Mouse (Mus musculus) olfactory bulb, adult 2 months (tissue): Measurements from ENCODE around the gene Creb5. TPM values are rescaled to one million over a fixed set of nuclear protein-coding genes. Genes with fewer than 3 reads are reported as not detected.

Experiments
- H3K27ac ChIP-seq: fragments of 200-500 bp; 2 replicates; pipeline ENCODE4 v1.5.1; 2012; ENCODE audit warnings: low read depth, low read length; ENCODE audit not compliant: insufficient read depth
- H3K4me1 ChIP-seq: fragments of 200-500 bp; 2 replicates; pipeline ENCODE4 v1.6.1; 2012; ENCODE audit warnings: low read length; ENCODE audit not compliant: control insufficient read depth, insufficient read depth
- H3K4me3 ChIP-seq: fragments of 200-500 bp; 2 replicates; pipeline ENCODE4 v1.5.1; 2012; ENCODE audit warnings: mild to moderate bottlenecking, low read depth, low read length, moderate library complexity; ENCODE audit not compliant: insufficient read depth
- CTCF ChIP-seq: fragments of 200-500 bp; IDR thresholded peaks from 2 replicates; pipeline ENCODE4 v1.5.1; 2012; ENCODE audit warnings: low read depth, mild to moderate bottlenecking, low read length, moderate library complexity; ENCODE audit not compliant: insufficient read depth
- POLR2A ChIP-seq: fragments of 200-500 bp; IDR thresholded peaks from 2 replicates; pipeline ENCODE4 v1.6.1; 2012; ENCODE audit warnings: mild to moderate bottlenecking, low read depth, low read length, moderate library complexity; ENCODE audit not compliant: insufficient read depth
- WGBS: fragments of 180-500 bp; shearing (Covaris S2); methylation state at CpG from one replicate; pipeline ENCODE4 v1.1.7; 2018; 5-methylcytosine and 5-hydroxymethylcytosine counted together
- polyA plus RNA-seq: library from polyadenylated mRNA; stranded (reverse); fragments of >200 nt; gene quantifications from 2 replicates; pipeline ENCODE4 v1.2.4, GENCODE M21; 2012; ENCODE audit warnings: low replicate concordance; ENCODE audit not compliant: missing spikeins, insufficient read depth, insufficient read length

Gene Creb5
- polyA plus RNA-seq, 1 experiment = not detected

DNA sequence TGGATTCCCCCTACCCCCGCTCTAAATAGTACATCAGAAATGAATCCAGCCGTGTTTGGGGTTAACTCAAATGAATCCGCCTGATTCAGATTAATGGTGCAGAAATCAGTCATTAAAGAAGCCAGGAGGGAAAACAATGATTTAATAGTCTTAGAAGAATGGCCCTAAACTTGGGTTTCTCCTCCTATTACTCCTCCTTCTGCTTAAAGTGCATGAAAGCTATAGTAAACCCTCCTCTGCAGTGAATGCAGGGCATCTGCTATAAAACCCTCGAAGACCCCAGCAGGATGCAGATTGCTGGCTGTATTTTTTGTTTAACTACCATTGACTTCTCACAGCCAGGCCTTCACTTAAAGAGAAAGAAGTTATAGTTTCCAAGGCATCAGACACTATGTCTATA, 307.2 kb downstream of the Creb5 start:
- WGBS = 56% methylated on average over 4 of the region's 4 CpGs
- TF ChIP-seq CTCF (no peak), POLR2A (no peak)
- no peak overlapping the region for H3K4me3 ChIP-seq
- no peaks in the 10 kb centered on the region for H3K4me1 ChIP-seq
- H3K27ac ChIP-seq = no peak overlapping the region

DNA sequence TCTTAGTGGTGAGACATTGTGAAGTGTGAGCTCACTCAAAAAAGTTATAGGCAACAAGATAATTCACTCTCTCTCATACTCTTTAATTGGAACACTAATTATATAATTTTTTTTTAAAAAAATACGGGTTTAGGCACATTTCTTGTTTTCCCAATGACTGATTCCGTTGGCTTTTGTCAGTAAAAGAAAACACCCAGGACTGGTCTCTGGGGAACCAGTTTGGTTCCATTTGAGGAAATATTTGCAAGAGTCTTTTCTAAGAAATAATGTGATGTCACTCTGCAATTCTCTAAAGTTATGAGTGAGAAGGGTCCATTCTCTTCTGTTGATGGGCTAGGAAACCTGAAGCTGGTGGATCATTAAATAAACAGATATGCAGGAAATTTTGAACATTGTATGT, 309.3 kb downstream of the Creb5 start:
- H3K27ac ChIP-seq = no peak overlapping the region
- H3K4me3 ChIP-seq = no peak overlapping the region
- H3K4me1 ChIP-seq = no peaks in the 10 kb centered on the region
- TF ChIP-seq POLR2A = no peak
- no peak for TF ChIP-seq CTCF
- WGBS = 88% methylated on average over 2 of the region's 2 CpGs

DNA sequence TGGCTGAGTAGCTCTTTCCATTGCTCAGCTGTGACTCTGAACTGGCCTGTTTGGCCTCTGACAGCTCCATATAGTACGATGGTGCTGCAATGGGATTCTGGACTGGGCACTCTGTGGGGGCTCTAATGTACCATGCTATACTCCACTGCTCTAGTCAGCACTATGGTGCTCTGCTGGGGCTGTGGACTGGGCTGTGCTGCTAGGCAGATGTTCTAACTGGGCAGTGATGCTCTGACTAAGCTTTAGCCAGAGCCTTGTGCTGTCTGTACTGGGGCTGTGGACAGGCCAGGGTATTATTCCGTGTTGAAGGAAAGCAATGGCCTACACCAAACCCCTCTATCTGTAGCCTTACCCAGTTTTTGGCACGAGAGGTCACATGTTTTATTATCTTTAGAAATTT, 316.0 kb downstream of the Creb5 start:
- TF ChIP-seq CTCF = no peak
- no peak for TF ChIP-seq POLR2A
- Histone ChIP-seq H3K4me3 (no peak overlapping the region), H3K4me1 (no peaks in the 10 kb centered on the region), H3K27ac (no peak overlapping the region)
- WGBS = 95% methylated on average over 3 of the region's 3 CpGs

DNA sequence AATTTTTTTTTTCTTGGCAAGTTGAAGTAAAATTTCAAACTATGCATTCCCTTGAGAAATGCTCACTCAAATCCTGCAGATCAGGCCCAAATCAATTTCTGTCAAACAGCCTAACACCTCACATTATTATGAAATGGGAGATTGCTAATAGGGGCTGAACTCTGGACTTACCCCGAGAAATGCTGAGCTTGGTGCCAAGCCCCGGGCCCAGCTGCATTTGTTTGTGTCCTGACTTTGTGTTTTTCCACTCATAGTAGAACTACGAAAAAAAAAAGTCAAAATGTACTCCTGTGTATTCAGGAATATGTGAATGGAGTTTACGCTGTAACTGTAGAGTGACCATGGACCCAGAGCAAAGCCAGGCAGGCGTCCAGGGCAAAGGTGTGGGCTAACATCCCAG, 316.6 kb downstream of the Creb5 start:
- H3K4me3 ChIP-seq = no peak overlapping the region
- H3K27ac ChIP-seq = no peak overlapping the region
- TF ChIP-seq POLR2A = no peak
- no peak for TF ChIP-seq CTCF
- H3K4me1 ChIP-seq = no peaks in the 10 kb centered on the region
- 86% methylated on average over 5 of the region's 5 CpGs for WGBS

DNA sequence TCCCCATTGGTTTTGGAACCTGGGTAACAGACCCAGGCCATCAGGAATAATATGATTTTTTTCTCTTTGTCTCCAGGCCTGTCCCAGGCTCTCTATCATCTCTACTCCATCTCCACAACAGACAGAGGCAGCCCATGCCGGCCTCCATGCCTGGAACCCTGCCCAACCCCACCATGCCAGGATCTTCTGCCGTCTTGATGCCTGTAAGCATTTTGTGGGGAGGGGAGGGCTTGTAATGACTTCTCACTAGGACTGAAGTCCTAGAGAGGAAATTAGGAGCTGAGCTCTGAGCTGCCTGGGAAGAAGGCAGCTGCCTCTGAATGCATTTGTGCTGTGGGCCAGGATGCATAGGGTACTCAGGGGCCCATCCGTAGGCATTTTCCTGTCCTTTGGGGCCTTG, 317.3 kb downstream of the Creb5 start:
- Histone ChIP-seq H3K4me3 (no peak overlapping the region), H3K4me1 (no peaks in the 10 kb centered on the region), H3K27ac (no peak overlapping the region)
- TF ChIP-seq CTCF (no peak), POLR2A (no peak)
- 78% methylated on average over 3 of the region's 3 CpGs for WGBS

DNA sequence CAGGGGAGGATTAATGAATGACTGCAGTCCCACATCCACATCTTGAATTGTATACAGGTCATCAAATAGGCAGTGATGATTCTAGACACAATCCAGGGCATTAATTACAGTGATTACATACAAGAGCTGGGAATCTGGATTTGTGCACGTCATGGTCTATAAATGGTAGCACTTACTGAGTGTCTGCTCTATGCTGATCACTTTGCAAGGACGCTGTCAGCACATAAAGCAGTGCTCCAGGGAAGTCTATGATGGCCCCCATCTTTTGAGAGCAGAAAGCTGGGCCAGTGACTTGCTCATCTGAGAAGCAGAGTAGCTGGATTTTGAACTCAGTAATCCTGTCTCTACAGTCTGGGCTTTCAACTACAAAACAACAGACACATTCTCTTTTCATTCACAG, 318.1 kb downstream of the Creb5 start:
- no peak for TF ChIP-seq CTCF
- Histone ChIP-seq H3K27ac (no peak overlapping the region), H3K4me3 (no peak overlapping the region), H3K4me1 (no peaks in the 10 kb centered on the region)
- WGBS = 44% methylated on average over 2 of the region's 2 CpGs

DNA sequence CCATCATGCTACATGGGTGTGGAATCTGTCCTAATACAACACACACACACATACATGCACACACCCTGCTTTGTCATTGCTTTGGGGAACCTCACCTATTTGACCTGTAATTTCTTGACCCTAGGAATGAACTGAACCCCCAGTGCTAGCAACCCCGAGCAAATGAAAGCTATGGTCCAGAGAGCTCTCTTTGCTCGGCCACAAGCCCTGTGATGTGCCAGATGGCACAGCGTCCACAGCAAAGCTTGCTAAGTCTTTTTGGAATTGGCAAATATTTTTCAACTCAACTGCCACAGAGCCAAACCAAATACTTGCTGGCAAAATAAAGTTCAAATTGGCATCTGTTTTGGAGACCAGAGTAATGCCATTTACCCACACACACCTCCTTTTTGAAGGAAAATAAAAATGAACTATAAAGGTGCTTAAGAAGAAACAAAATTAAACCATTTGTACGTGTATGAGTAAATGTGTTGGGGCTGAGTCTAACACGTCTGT, 324.4 kb downstream of the Creb5 start:
- WGBS = 63% methylated on average over 5 of the region's 5 CpGs
- H3K27ac ChIP-seq = no peak overlapping the region
- no peak overlapping the region for H3K4me3 ChIP-seq
- H3K4me1 ChIP-seq = peaks cover 3% of the 10 kb centered on the region; the same call in 1 of the 2 replicates
- TF ChIP-seq POLR2A = no peak
- TF ChIP-seq CTCF = no peak

DNA sequence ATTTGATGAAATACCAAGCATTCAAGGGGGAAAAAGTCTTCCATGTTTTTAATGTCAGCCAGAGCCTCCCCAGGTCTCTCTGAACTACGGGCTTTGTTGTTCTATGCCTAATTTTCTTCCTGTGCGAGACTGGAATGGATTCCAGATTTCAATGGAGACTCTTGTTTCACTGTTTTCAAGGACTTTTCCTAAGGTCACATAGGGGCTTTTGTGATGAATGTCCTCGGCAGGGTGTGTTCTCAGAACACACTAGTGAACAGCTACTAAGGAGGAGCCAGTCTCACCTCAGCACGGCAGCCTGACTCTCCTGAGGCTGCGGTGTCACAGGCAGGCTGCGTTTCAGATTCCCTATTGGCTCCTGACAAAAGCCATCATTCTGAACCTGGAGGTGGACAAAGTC, 325.6 kb downstream of the Creb5 start:
- no peak for TF ChIP-seq POLR2A
- Histone ChIP-seq H3K27ac (no peak overlapping the region), H3K4me1 (peaks cover 3% of the 10 kb centered on the region; the same call in 1 of the 2 replicates), H3K4me3 (no peak overlapping the region)
- WGBS = 32% methylated on average over 6 of the region's 6 CpGs

DNA sequence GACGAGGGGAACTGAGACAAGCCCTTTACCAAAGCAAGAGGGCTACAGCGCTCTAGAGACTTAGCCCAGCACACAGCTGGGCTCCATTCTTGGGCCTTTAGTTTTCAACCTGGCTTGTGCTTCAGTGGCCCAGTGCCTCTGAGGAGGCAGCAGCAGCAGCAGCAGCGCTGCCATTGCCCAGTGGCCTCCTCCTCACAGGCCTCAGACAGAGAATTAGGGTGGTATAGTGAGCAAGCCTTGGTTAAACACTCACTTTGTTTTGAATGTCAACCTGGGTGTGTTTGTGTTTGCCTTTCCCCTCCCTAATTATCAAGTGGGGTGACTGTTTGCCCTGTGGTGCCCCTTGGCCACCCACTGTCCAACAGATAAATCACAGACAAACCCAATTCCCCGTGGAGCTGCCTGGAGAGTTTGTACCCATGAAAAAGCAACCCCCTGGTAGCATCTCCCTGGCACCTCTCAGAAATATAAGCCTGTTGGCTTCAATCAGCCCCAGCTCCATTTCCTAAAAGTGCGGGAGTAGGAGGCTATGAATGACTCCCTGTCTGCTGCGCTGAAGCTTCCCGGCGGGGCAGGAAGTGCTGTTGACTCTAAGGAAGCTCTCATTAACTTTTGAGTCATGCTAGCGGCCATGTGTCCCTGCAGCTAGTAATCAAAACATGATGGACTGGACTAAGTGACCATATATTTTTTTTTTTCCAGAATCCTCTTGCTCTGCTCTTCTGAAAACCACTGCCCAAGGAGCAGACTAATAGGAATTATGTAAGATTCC, 328.6 kb downstream of the Creb5 start:
- TF ChIP-seq POLR2A (no peak), CTCF (no peak)
- Histone ChIP-seq H3K4me1 (peaks cover 3% of the 10 kb centered on the region; the same call in 1 of the 2 replicates), H3K4me3 (no peak overlapping the region), H3K27ac (no peak overlapping the region)
- 71% methylated on average over 9 of the region's 9 CpGs for WGBS

DNA sequence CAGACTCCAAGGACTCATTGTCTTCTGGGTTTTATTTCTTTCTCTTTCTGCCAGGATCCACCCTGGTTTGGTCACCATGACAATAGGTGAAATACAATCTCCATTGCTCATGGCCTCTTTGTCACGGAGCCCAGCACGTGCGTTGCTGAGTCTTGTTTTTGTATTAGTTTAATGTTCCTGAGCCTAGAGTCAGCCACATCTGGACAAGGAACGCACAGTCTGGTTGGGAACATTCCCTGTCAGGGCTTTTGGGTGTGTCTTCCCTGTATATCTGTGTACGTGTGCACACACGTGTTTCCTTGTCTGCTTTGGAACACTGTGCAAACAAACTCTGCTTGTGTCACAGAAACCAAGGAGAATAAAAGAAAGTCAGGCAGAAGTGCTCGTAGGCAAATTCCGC, 331.1 kb downstream of the Creb5 start:
- no peak for TF ChIP-seq CTCF
- TF ChIP-seq POLR2A = no peak
- H3K4me3 ChIP-seq = no peak overlapping the region
- H3K27ac ChIP-seq = no peak overlapping the region
- no peaks in the 10 kb centered on the region for H3K4me1 ChIP-seq
- 91% methylated on average over 8 of the region's 8 CpGs for WGBS
